Mouse (Mus musculus): Measurements from ENCODE around the gene Filip1. TPM values are rescaled to one million over a fixed set of nuclear protein-coding genes. Genes with fewer than 3 reads are reported as not detected.

Filip1 gene
- polyA plus RNA-seq, 1 experiment from 2014 or later: 5.9 TPM

DNA sequence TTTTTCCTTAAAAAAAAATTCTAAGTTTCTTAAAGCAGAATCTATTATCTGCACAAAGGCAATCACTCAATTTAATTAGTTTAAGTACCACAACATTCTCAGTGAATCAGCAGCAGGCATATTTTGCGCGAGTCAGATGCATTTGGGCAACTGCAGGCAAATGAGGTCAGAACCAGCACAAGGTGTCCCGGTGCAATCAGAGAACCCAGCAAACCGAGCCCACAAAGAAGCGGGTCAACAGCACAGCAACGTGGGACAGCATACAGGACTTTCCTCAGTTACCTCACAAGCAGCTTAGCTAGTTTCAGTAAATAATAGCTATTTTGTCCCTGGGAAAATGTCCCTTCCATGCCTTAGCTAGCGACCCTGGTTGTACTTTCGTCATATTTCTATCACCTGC, 35.9 kb downstream of the Filip1 start:
- H3K27ac ChIP-seq: no peak overlapping the region
- DNase-seq (ENCODE audit: low spot score): no peak

GRCm38 (mm10) chr9:79975121-79975520, 37.5 kb downstream of the Filip1 start:
- Histone ChIP-seq H3K9me3 (replicated peaks; ENCODE audit: low read length) (no peaks in the 10 kb centered on the region), H3K4me1 (replicated peaks; ENCODE audit: insufficient read depth, low read length) (no peaks in the 10 kb centered on the region), H3K9ac (ENCODE audit: low read depth, low read length) (no peak overlapping the region), H3K4me2 (ENCODE audit: low read length) (no peak overlapping the region), H3K27me3 (ENCODE audit: insufficient read depth, low read length) (no peaks in the 10 kb centered on the region), H3K36me3 (ENCODE audit: insufficient read depth, low read length) (no peaks in the 10 kb centered on the region), H3K4me3 (replicated peaks; ENCODE audit: low read depth, low read length) (no peak overlapping the region), H3K27ac (no peak overlapping the region)
- 76% methylated on average over 5 of the region's 5 CpGs for WGBS
- TF ChIP-seq CTCF (IDR thresholded peaks at IDR 0.05; ENCODE audit: low read depth): no peak
- DNase-seq (ENCODE audit: low spot score) (no peak), ATAC-seq (replicated peaks; ENCODE audit: low FRiP score, low read depth) (no peak)

More for the DNA sequence above, 35.9 kb downstream of the Filip1 start:
- H3K27me3 ChIP-seq (ENCODE audit: insufficient read depth, low read length): no peaks in the 10 kb centered on the region
- no peaks in the 10 kb centered on the region for H3K36me3 ChIP-seq (ENCODE audit: insufficient read depth, low read length)
- H3K4me2 ChIP-seq (ENCODE audit: low read length): peak overlapping the region; percentile 61
- no peak for TF ChIP-seq CTCF (IDR thresholded peaks at IDR 0.05; ENCODE audit: low read depth)
- no peaks in the 10 kb centered on the region for H3K9me3 ChIP-seq (replicated peaks; ENCODE audit: low read length)
- ATAC-seq (replicated peaks; ENCODE audit: low FRiP score, low read depth): no peak
- H3K4me3 ChIP-seq (replicated peaks; ENCODE audit: low read depth, low read length): peak overlapping the region; percentile 33; the same call in 1 of the 2 replicates
- WGBS: 56% methylated on average over 8 of the region's 8 CpGs
- H3K9ac ChIP-seq (ENCODE audit: low read depth, low read length): no peak overlapping the region
- no peaks in the 10 kb centered on the region for H3K4me1 ChIP-seq (replicated peaks; ENCODE audit: insufficient read depth, low read length)

GRCm38 (mm10) chr9:79973582-79973981, 39.1 kb downstream of the Filip1 start:
- Histone ChIP-seq H3K4me3 (replicated peaks; ENCODE audit: low read depth, low read length) (no peak overlapping the region), H3K9ac (ENCODE audit: low read depth, low read length) (no peak overlapping the region), H3K4me2 (ENCODE audit: low read length) (no peak overlapping the region), H3K27me3 (ENCODE audit: insufficient read depth, low read length) (no peaks in the 10 kb centered on the region), H3K36me3 (ENCODE audit: insufficient read depth, low read length) (no peaks in the 10 kb centered on the region), H3K27ac (no peak overlapping the region), H3K9me3 (replicated peaks; ENCODE audit: low read length) (no peaks in the 10 kb centered on the region), H3K4me1 (replicated peaks; ENCODE audit: insufficient read depth, low read length) (no peaks in the 10 kb centered on the region)
- ATAC-seq (replicated peaks; ENCODE audit: low FRiP score, low read depth) (no peak), DNase-seq (ENCODE audit: low spot score) (no peak)
- TF ChIP-seq CTCF (IDR thresholded peaks at IDR 0.05; ENCODE audit: low read depth): peak; percentile 20; the same call in 1 of the 2 replicates
- WGBS: 95% methylated on average over 8 of the region's 8 CpGs

DNA sequence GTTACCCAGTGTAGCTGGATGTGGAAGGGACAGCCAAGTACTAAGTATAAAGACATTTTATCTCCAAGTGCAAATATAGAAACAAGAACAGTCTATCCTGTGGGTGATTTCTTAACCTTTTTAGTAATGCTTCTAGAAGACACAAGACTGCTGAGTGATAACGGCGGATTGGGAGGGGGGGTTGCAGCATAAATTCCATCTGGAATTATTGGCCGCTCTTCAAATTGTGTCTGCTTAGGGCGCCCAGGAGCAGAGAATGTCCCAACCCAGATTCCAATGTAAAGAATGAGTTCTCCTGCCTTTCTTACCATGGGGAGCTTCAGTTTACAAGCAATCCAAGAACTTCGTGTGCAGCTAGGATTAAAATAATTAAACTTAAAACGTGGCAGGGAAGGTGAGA, 39.9 kb downstream of the Filip1 start:
- WGBS: 64% methylated on average over 6 of the region's 6 CpGs
- no peaks in the 10 kb centered on the region for H3K4me1 ChIP-seq (replicated peaks; ENCODE audit: insufficient read depth, low read length)
- no peak overlapping the region for H3K4me3 ChIP-seq (replicated peaks; ENCODE audit: low read depth, low read length)
- H3K9me3 ChIP-seq (replicated peaks; ENCODE audit: low read length): no peaks in the 10 kb centered on the region
- H3K36me3 ChIP-seq (ENCODE audit: insufficient read depth, low read length): no peaks in the 10 kb centered on the region
- no peak for ATAC-seq (replicated peaks; ENCODE audit: low FRiP score, low read depth)
- no peak overlapping the region for H3K4me2 ChIP-seq (ENCODE audit: low read length)
- H3K27me3 ChIP-seq (ENCODE audit: insufficient read depth, low read length): no peaks in the 10 kb centered on the region
- no peak for DNase-seq (ENCODE audit: low spot score)
- no peak for TF ChIP-seq CTCF (IDR thresholded peaks at IDR 0.05; ENCODE audit: low read depth)
- H3K9ac ChIP-seq (ENCODE audit: low read depth, low read length): no peak overlapping the region
- H3K27ac ChIP-seq: no peak overlapping the region

DNA sequence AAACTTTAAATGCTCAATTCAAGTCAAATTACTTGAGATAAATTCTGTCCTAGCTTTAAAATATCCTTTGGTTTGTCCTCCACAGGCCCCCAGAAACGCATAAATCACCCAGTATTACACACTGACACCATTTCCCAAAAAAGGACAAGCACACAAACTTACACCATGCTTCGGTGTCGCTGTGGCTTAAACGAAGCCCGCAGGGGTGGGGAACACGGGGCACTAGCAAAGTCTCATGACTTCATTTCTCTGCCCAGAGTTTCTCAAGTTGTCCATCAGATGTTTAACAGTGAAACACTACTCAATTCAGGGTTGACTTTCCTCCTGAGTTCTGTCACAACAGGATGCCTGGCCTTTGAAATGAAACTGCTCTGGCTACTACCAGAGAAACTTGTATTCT, 41.0 kb downstream of the Filip1 start:
- Histone ChIP-seq H3K4me2 (ENCODE audit: low read length) (no peak overlapping the region), H3K9me3 (replicated peaks; ENCODE audit: low read length) (no peaks in the 10 kb centered on the region), H3K27ac (no peak overlapping the region), H3K4me1 (replicated peaks; ENCODE audit: insufficient read depth, low read length) (no peaks in the 10 kb centered on the region), H3K4me3 (replicated peaks; ENCODE audit: low read depth, low read length) (no peak overlapping the region), H3K27me3 (ENCODE audit: insufficient read depth, low read length) (no peaks in the 10 kb centered on the region), H3K9ac (ENCODE audit: low read depth, low read length) (no peak overlapping the region), H3K36me3 (ENCODE audit: insufficient read depth, low read length) (no peaks in the 10 kb centered on the region)
- DNase-seq (ENCODE audit: low spot score) (no peak), ATAC-seq (replicated peaks; ENCODE audit: low FRiP score, low read depth) (no peak)
- no peak for TF ChIP-seq CTCF (IDR thresholded peaks at IDR 0.05; ENCODE audit: low read depth)
- WGBS: 55% methylated on average over 6 of the region's 6 CpGs

DNA sequence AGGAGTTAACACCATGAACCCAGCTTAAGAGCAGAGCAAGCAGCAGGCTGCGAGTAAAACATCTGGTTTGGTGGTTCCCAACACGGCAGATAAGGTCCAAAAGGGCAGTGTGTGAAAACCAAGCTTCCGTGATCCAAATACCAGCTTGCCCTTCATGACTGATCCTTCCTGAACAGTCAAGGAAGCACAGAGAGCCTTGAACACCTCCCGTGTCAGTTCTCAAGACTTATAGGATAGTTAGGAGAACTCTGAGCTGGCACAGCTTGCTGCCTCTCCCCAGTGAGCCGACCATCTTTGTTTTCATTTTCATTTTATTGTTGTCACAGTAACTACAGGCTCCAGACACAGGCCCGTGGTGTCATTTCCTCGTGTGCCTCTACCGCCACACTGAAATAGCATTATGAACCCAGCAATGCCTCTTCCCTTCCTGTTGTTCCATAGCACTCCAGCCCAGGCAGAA, 42.0 kb downstream of the Filip1 start:
- H3K36me3 ChIP-seq (ENCODE audit: insufficient read depth, low read length): no peaks in the 10 kb centered on the region
- no peaks in the 10 kb centered on the region for H3K9me3 ChIP-seq (replicated peaks; ENCODE audit: low read length)
- no peaks in the 10 kb centered on the region for H3K27me3 ChIP-seq (ENCODE audit: insufficient read depth, low read length)
- 28% methylated on average over 8 of the region's 8 CpGs for WGBS
- TF ChIP-seq CTCF (IDR thresholded peaks at IDR 0.05; ENCODE audit: low read depth): no peak
- peak overlapping the region; percentile 36 for H3K4me2 ChIP-seq (ENCODE audit: low read length)
- H3K4me1 ChIP-seq (replicated peaks; ENCODE audit: insufficient read depth, low read length): no peaks in the 10 kb centered on the region
- H3K27ac ChIP-seq: peak overlapping the region; percentile 57; the same call in 1 of the 2 replicates
- no peak for ATAC-seq (replicated peaks; ENCODE audit: low FRiP score, low read depth)
- no peak for DNase-seq (ENCODE audit: low spot score)
- H3K9ac ChIP-seq (ENCODE audit: low read depth, low read length): no peak overlapping the region
- H3K4me3 ChIP-seq (replicated peaks; ENCODE audit: low read depth, low read length): no peak overlapping the region

GRCm38 (mm10) chr9:79969544-79969943, 43.1 kb downstream of the Filip1 start:
- Histone ChIP-seq H3K4me3 (replicated peaks; ENCODE audit: low read depth, low read length) (no peak overlapping the region), H3K27ac (no peak overlapping the region), H3K4me2 (ENCODE audit: low read length) (no peak overlapping the region), H3K27me3 (ENCODE audit: insufficient read depth, low read length) (no peaks in the 10 kb centered on the region), H3K4me1 (replicated peaks; ENCODE audit: insufficient read depth, low read length) (no peaks in the 10 kb centered on the region), H3K9ac (ENCODE audit: low read depth, low read length) (no peak overlapping the region), H3K36me3 (ENCODE audit: insufficient read depth, low read length) (no peaks in the 10 kb centered on the region), H3K9me3 (replicated peaks; ENCODE audit: low read length) (no peaks in the 10 kb centered on the region)
- ATAC-seq (replicated peaks; ENCODE audit: low FRiP score, low read depth): 0 out of 2 replicates have a peak, but pooled peaks have one; percentile 13
- no peak for TF ChIP-seq CTCF (IDR thresholded peaks at IDR 0.05; ENCODE audit: low read depth)
- 65% methylated on average over 4 of the region's 4 CpGs for WGBS
- DNase-seq (ENCODE audit: low spot score): no peak
